Mouse (Mus musculus): Measurements from ENCODE around the gene Atad2b.

- TF ChIP-seq CTCF (conservative IDR thresholded peaks at IDR 0.05; ENCODE audit: insufficient read depth, insufficient read length, low read depth, low read length) (no peak), POLR2A (IDR thresholded peaks at IDR 0.05; ENCODE audit: low read depth, low read length) (no peak)
These were observed 156.0 kb downstream of the Atad2b start for GRCm38 (mm10) chr12:5073191-5073590.

Measured in kidney, adult 2 months (tissue).